Mouse (Mus musculus): ENCODE data around the gene Lamc2.
"Not testable (repeated sequence)": the region's sequence is repeated elsewhere in the genome, so short reads cannot be mapped to it uniquely, and the experiment has no call there.

Gene Lamc2

GRCm38 (mm10) chr1:153101327-153101880 is 84.8 kb downstream of the Lamc2 start:
- in situ Hi-C loops (cut with MboI; ENCODE audit: unreplicated experiment in 2 of 2), result loop anchor here (5.0 to 25.0 kb wide), 3 partner anchors 111 to 351 kb away; no protein-coding TSS in a partner anchor

GRCm38 (mm10) chr1:153100912-153101311 is 85.3 kb downstream of the Lamc2 start:
- in situ Hi-C loops (cut with MboI; ENCODE audit: unreplicated experiment in 2 of 2), result loop anchor here (5.0 to 25.0 kb wide), 3 partner anchors 111 to 351 kb away; no protein-coding TSS in a partner anchor

GRCm38 (mm10) chr1:153098586-153098985 is 87.7 kb downstream of the Lamc2 start:
- in situ Hi-C loops (cut with MboI; ENCODE audit: unreplicated experiment in 2 of 2), result loop anchor here (10.0 kb wide), 2 partner anchors 314 to 574 kb away; no protein-coding TSS in a partner anchor

GRCm38 (mm10) chr1:153097017-153097675 is 89.1 kb downstream of the Lamc2 start:
- in situ Hi-C loops (cut with MboI; ENCODE audit: unreplicated experiment in 2 of 2), result loop anchor here (10.0 kb wide), 2 partner anchors 312 to 572 kb away; no protein-coding TSS in a partner anchor

GRCm38 (mm10) chr1:153095826-153096727 is 90.2 kb downstream of the Lamc2 start:
- in situ Hi-C loops (cut with MboI; ENCODE audit: unreplicated experiment in 2 of 2), result loop anchor here (10.0 kb wide), 2 partner anchors 311 to 571 kb away; no protein-coding TSS in a partner anchor

- in situ Hi-C loops (cut with MboI; ENCODE audit: unreplicated experiment in 2 of 2), result loop anchor here (10.0 kb wide), 2 partner anchors 311 to 571 kb away; no protein-coding TSS in a partner anchor
These were observed 90.9 kb downstream of the Lamc2 start for GRCm38 (mm10) chr1:153095328-153095727.

- in situ Hi-C loops (cut with MboI; ENCODE audit: unreplicated experiment in 2 of 2), result loop anchor here (5.0 to 10.0 kb wide), 3 partner anchors 307 to 570 kb away; no protein-coding TSS in a partner anchor
These were observed 91.8 kb downstream of the Lamc2 start for GRCm38 (mm10) chr1:153094226-153095076.

- in situ Hi-C loops (cut with MboI; ENCODE audit: unreplicated experiment in 2 of 2), result loop anchor here (5.0 to 10.0 kb wide), 3 partner anchors 306 to 569 kb away; no protein-coding TSS in a partner anchor
These were observed 92.7 kb downstream of the Lamc2 start for GRCm38 (mm10) chr1:153093581-153093980.

GRCm38 (mm10) chr1:153093172-153093571 is 93.1 kb downstream of the Lamc2 start:
- in situ Hi-C loops (cut with MboI; ENCODE audit: unreplicated experiment in 2 of 2), result loop anchor here (5.0 to 10.0 kb wide), 3 partner anchors 306 to 568 kb away; no protein-coding TSS in a partner anchor

GRCm38 (mm10) chr1:153092237-153092975 is 93.8 kb downstream of the Lamc2 start:
- in situ Hi-C loops (cut with MboI; ENCODE audit: unreplicated experiment in 2 of 2), result loop anchor here (5.0 to 10.0 kb wide), 3 partner anchors 305 to 568 kb away; no protein-coding TSS in a partner anchor

GRCm38 (mm10) chr1:153091438-153092236 is 94.6 kb downstream of the Lamc2 start:
- in situ Hi-C loops (cut with MboI; ENCODE audit: unreplicated experiment in 2 of 2), result loop anchor here (5.0 to 10.0 kb wide), 3 partner anchors 304 to 567 kb away; no protein-coding TSS in a partner anchor

GRCm38 (mm10) chr1:153090807-153091206 is 95.4 kb downstream of the Lamc2 start:
- in situ Hi-C loops (cut with MboI; ENCODE audit: unreplicated experiment in 2 of 2), result loop anchor here (5.0 to 10.0 kb wide), 3 partner anchors 304 to 566 kb away; no protein-coding TSS in a partner anchor

- in situ Hi-C loops (cut with MboI; ENCODE audit: unreplicated experiment in 2 of 2), result loop anchor here (5.0 to 10.0 kb wide), 3 partner anchors 303 to 565 kb away; no protein-coding TSS in a partner anchor
These were observed 96.2 kb downstream of the Lamc2 start for GRCm38 (mm10) chr1:153090081-153090480.

- in situ Hi-C loops (cut with MboI; ENCODE audit: unreplicated experiment in 2 of 2), result loop anchor here in 1 of 2 experiments (5.0 kb wide), 1 partner anchor 45 kb away; no protein-coding TSS in a partner anchor
These were observed 98.5 kb downstream of the Lamc2 start for GRCm38 (mm10) chr1:153087771-153088170.

GRCm38 (mm10) chr1:153085198-153085597 is 101.0 kb downstream of the Lamc2 start:
- in situ Hi-C loops (cut with MboI; ENCODE audit: unreplicated experiment in 2 of 2), result loop anchor here in 1 of 2 experiments (5.0 kb wide), 1 partner anchor 43 kb away; no protein-coding TSS in a partner anchor

- in situ Hi-C loops (cut with MboI; ENCODE audit: unreplicated experiment in 2 of 2), result no loop called here
These were observed 102.1 kb downstream of the Lamc2 start for GRCm38 (mm10) chr1:153084191-153084590.

GRCm38 (mm10) chr1:153083233-153083632 is 103.0 kb downstream of the Lamc2 start:
- in situ Hi-C loops (cut with MboI; ENCODE audit: unreplicated experiment in 2 of 2), result not testable (repeated sequence)

- in situ Hi-C loops (cut with MboI; ENCODE audit: unreplicated experiment in 2 of 2), result no loop called here
These were observed 110.3 kb downstream of the Lamc2 start for GRCm38 (mm10) chr1:153075955-153076354.
